Mouse (Mus musculus) limb, embryonic 13.5 days (tissue): ENCODE measurements around the gene Zfp986. TPM values are rescaled to one million over a fixed set of nuclear protein-coding genes. Genes with fewer than 3 reads are reported as not detected.
A peak's percentile ranks its signal among the peaks of the same experiment; 100 is the strongest.
"Not testable (repeated sequence)": the region's sequence is repeated elsewhere in the genome, so short reads cannot be mapped to it uniquely, and the experiment has no call there.

Source experiments
- ATAC-seq: fragments of 200-750 bp; cut with Nextera tagmentation; 2 replicates; pipeline ENCODE4 v1.8.0; 2017; ENCODE audit warnings: low read depth, moderate number of reproducible peaks, moderate TSS enrichment; ENCODE audit not compliant: low FRiP score
- H3K27ac ChIP-seq: fragments of 300-500 bp; sonication (generic); 2 replicates; pipeline ENCODE4 v1.5.1; 2015; ENCODE audit warnings: inconsistent platforms, mild to moderate bottlenecking, moderate library complexity
- H3K27me3 ChIP-seq: fragments of 300-500 bp; sonication (generic); 2 replicates; pipeline ENCODE4 v1.6.1; 2015; ENCODE audit warnings: mild to moderate bottlenecking, inconsistent platforms
- H3K36me3 ChIP-seq: fragments of 300-500 bp; sonication (generic); 2 replicates; pipeline ENCODE4 v1.6.1; 2015; ENCODE audit warnings: inconsistent platforms, mild to moderate bottlenecking, moderate library complexity
- H3K4me1 ChIP-seq: fragments of 300-500 bp; sonication (generic); 2 replicates; pipeline ENCODE4 v1.6.1; 2015; ENCODE audit warnings: inconsistent platforms
- H3K4me2 ChIP-seq: fragments of 300-500 bp; sonication (generic); replicated peaks from 2 replicates; pipeline ENCODE4 v1.6.1; 2015; ENCODE audit warnings: inconsistent platforms, mild to moderate bottlenecking, moderate library complexity
- H3K4me3 ChIP-seq: fragments of 300-500 bp; sonication (generic); 2 replicates; pipeline ENCODE4 v1.5.1; 2015; ENCODE audit warnings: moderate library complexity, mild to moderate bottlenecking, inconsistent platforms
- H3K9ac ChIP-seq: fragments of 300-500 bp; sonication (generic); 2 replicates; pipeline ENCODE4 v1.6.1; 2015; ENCODE audit warnings: mild to moderate bottlenecking, inconsistent platforms
- H3K9me3 ChIP-seq: fragments of 300-500 bp; sonication (generic); 2 replicates; pipeline ENCODE4 v1.6.1; 2016; ENCODE audit warnings: inconsistent platforms
- WGBS: fragments of 180-500 bp; shearing (Covaris S2); methylation state at CpG from one replicate; pipeline ENCODE4 v1.1.7; 2015; 5-methylcytosine and 5-hydroxymethylcytosine counted together
- polyA plus RNA-seq: library from polyadenylated mRNA; unstranded; fragments of >200 nt; fragmentation: Nextera tagmentation; extraction: Ambion mirVana; gene quantifications from 2 replicates; pipeline ENCODE4 v1.2.1, GENCODE M21; 2015

Zfp986 gene
- polyA plus RNA-seq = not detected in 2 replicates

DNA sequence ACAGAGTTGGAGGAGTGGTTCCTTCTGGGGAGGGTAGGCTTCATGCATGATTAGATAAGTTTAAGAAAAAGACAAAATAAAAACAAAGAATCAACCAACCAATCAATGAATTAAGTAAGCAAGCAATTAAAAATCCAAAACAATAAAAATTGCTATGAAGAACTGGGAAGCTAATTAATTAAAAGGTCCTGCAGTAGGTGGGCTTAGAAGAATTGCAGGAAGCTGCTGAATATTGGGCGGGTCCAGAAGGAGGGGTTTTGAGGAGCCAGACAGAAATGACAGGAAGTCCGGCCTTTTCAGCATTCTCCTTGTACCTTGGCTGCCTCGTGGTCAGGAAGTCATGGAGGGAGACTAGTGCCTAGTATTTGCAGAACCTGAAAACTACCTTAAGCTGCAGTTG, at the start of gene Zfp986:
Gene Zfp986, plus strand, starts transcription at position 301 of the 400 bp plus-strand sequence.
- H3K27me3 ChIP-seq, H3K9me3 ChIP-seq, H3K27ac ChIP-seq, H3K4me1 ChIP-seq, H3K36me3 ChIP-seq, H3K4me3 ChIP-seq, H3K9ac ChIP-seq, H3K4me2 ChIP-seq, ATAC-seq: not testable (repeated sequence)
- WGBS = 67% methylated on average over 3 of the region's 3 CpGs

- H3K9ac ChIP-seq, H3K4me1 ChIP-seq: not testable (repeated sequence)
- ATAC-seq = 0 out of 2 replicates have a peak, but pooled peaks have one; percentile 15
Measured at GRCm38 (mm10) chr4:145819946-145820345, 48.6 kb upstream of the Zfp986 start.

DNA sequence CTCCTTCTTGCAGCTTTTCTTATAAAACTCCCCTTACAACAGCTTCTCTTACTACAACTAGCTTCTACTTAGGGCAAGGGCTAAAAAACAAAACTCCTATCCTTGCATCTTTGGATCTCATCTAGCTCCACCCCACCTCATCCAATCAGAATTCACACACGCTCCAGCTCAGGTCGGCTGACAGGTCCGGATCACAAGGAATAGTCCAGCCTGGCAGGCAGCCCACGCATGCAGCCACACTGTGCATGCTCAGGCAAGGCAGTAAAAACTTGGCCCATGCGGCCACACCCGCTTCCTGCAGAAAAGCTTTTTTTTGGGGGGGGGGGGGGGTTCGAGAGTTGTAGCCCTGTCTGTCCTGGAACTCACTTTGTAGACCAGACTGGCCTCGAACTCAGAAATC, 43.0 kb upstream of the Zfp986 start:
- not testable (repeated sequence) for H3K9me3 ChIP-seq, H3K36me3 ChIP-seq, H3K27me3 ChIP-seq, H3K4me2 ChIP-seq, H3K4me1 ChIP-seq, H3K4me3 ChIP-seq, H3K27ac ChIP-seq, H3K9ac ChIP-seq
- WGBS = 82% methylated on average over 3 of the region's 8 CpGs
- ATAC-seq = peak; percentile 44; the same call in 1 of the 2 replicates

More at GRCm38 (mm10) chr4:145819946-145820345, 48.6 kb upstream of the Zfp986 start:
- H3K4me2 ChIP-seq, H3K9me3 ChIP-seq, H3K36me3 ChIP-seq, H3K4me3 ChIP-seq, H3K27me3 ChIP-seq, H3K27ac ChIP-seq: not testable (repeated sequence)
- WGBS = no CpG with 5 or more reads among the region's 2 CpGs

DNA sequence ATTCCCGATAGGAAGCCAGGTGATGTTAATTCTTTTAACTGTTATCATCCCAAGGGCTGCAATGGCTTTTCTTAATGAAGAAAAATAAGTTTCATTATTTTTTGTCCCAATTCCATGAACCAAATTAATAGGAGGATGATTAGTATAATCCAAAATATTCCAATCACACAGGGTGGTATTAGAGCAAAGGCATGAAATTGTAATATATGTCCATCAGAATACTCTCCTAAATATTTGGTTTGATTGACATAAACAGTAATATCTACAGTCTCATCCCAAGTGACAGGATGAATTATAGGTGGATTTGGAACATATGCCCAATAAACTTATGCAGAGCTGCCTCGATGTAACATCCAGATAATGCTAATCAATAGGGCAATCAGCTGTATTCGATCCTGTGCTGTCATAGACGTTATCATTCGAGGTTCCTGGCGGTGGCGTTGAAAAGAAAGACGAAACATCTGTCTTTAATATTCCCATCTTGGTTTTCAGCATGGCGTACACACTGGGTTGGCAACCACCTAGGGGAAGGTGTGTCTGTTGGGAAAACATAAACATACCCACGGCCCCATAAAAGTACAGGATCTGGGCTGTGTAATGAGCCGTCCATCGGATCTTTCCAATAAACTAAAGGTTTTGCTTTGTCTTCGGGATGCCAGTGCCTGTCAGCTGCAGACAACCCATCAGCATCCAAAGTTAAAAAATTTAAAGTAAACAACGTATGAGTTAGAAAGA, 37.1 kb upstream of the Zfp986 start:
- ATAC-seq = 0 out of 2 replicates have a peak, but pooled peaks have one; percentile 12

GRCm38 (mm10) chr4:145836300-145836862, 32.2 kb upstream of the Zfp986 start:
- H3K9me3 ChIP-seq = peaks cover 12% of the 10 kb centered on the region
- H3K4me3 ChIP-seq, H3K4me2 ChIP-seq, H3K4me1 ChIP-seq, H3K27me3 ChIP-seq, H3K27ac ChIP-seq, H3K9ac ChIP-seq, H3K36me3 ChIP-seq: not testable (repeated sequence)
- peak; percentile 35; the same call in 1 of the 2 replicates for ATAC-seq
- WGBS = 78% methylated on average over 11 of the region's 18 CpGs

More for the DNA sequence above, 37.1 kb upstream of the Zfp986 start:
- WGBS = 93% methylated on average over 1 of the region's 14 CpGs
- not testable (repeated sequence) for H3K9ac ChIP-seq, H3K36me3 ChIP-seq, H3K4me2 ChIP-seq, H3K27ac ChIP-seq, H3K4me3 ChIP-seq, H3K9me3 ChIP-seq, H3K4me1 ChIP-seq, H3K27me3 ChIP-seq

DNA sequence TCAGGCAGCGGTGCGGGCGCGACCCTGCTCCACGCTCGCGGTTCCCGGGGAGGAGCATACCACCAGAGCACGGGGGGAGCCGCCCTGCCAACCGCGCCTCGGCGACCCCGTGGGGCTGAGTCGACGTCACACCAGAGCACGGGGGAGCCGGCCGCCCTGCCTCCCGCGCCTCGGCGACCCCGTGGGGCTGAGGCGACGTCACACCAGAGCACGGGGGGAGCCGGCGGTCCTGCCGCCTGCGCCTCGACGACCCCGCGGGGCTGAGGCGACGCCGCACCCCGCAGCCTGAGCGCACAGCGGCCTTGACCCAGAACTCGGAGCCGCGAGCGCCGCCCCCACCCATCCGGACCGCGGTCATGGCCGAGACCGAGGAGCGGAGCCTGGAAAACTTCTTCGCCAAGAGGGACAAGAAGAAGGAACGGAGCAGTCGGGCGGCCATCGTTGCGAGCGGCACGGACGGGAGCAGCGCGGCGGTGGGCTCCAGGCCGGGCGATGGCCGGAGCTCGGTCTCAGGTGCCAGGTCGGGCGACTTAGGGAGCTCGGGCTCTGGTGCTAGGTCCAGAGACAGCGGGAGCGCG, 31.6 kb upstream of the Zfp986 start:
- not testable (repeated sequence) for H3K36me3 ChIP-seq, H3K27me3 ChIP-seq, H3K4me2 ChIP-seq, H3K27ac ChIP-seq, H3K4me3 ChIP-seq, H3K9ac ChIP-seq, H3K4me1 ChIP-seq
- H3K9me3 ChIP-seq = peaks cover 12% of the 10 kb centered on the region
- 62% methylated on average over 51 of the region's 75 CpGs for WGBS
- peak; percentile 76 for ATAC-seq

DNA sequence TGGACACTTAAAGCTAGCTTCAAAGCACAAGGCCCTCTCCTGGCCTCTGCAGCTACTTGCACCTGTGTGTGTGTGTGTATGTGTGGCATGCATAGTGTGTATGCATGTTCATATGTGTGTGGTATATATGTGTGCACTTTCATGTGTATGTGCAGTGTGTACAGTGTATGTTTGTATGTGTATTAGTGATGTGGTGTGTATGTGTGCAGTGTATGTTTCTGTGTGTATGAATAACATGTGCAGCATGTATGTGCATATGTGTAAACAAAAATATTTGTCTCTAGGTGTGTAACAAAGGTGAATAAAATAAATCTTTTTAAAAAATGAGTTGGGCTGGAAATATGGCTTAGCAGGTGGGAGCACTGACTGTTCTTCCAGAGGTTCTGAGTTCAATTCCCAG, 21.8 kb upstream of the Zfp986 start:
- H3K4me3 ChIP-seq, H3K27ac ChIP-seq, H3K9ac ChIP-seq, H3K27me3 ChIP-seq, H3K4me2 ChIP-seq, H3K36me3 ChIP-seq, H3K4me1 ChIP-seq: not testable (repeated sequence)
- peaks cover 20% of the 10 kb centered on the region for H3K9me3 ChIP-seq
- peak; percentile 41; the same call in 1 of the 2 replicates for ATAC-seq

DNA sequence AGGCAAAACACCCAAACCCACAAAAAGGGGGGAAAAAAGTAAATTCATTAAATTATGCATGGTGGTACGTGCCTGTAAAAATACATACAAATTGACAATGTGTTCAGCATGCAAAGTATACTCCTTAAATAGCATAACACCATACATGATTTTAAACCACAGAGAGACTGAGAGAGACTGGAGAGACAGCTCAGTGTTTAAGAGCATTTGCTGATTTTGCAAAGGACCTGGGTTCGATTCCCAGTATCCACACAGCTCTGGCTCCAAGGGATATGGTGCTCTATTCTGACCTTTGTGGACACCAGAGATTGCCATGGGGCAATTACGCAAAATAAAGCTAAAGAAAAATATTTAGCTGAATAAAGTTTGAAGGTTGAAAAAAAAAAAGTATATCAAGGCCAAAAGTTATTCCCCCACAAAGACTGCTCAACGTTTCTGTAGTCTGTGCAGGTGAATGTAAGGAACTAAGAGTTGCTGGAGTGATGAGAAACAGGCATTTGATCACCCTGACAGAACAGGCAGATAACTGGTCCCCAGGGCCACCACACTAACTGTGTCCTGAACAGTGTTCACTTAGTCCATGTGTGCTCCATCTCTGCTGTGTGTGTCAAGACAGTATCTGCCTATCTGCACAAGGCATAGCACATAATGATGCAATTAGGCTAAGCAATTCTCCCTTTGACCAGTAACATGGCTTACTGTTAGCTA, 20.3 kb upstream of the Zfp986 start:
- H3K9me3 ChIP-seq = peaks cover 20% of the 10 kb centered on the region
- not testable (repeated sequence) for H3K27ac ChIP-seq, H3K36me3 ChIP-seq, H3K27me3 ChIP-seq, H3K4me1 ChIP-seq, H3K4me2 ChIP-seq, H3K9ac ChIP-seq, H3K4me3 ChIP-seq
- WGBS = 69% methylated on average over 4 of the region's 4 CpGs
- peak; percentile 9; the same call in 1 of the 2 replicates for ATAC-seq

- not testable (repeated sequence) for H3K4me3 ChIP-seq, H3K4me1 ChIP-seq, H3K9ac ChIP-seq, H3K36me3 ChIP-seq, H3K4me2 ChIP-seq, H3K27me3 ChIP-seq, H3K27ac ChIP-seq
- H3K9me3 ChIP-seq = peaks cover 20% of the 10 kb centered on the region
- WGBS = 79% methylated on average over 3 of the region's 3 CpGs
- ATAC-seq = peak; percentile 32; the same call in 1 of the 2 replicates
Measured at GRCm38 (mm10) chr4:145848891-145849214, 19.7 kb upstream of the Zfp986 start.

DNA sequence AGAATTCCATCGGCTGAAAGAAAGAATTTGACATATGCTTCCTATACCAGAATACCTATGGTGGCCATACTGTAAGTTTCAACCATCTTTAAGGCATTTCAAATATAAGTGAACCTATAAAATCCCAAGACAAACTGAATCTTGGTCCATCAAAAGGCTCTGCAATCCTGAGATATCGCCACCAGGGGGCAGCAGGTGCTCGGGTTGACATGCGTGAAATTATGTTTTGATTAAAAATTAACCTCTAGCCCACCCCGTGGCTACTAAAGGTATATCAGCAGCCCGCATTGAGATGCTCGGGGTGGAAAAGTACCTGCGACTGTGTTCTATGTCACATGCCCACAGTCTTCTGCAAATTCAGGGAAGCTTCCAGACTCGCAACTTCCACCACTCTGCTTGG, 17.2 kb upstream of the Zfp986 start:
- not testable (repeated sequence) for H3K27me3 ChIP-seq, H3K27ac ChIP-seq, H3K36me3 ChIP-seq, H3K4me3 ChIP-seq, H3K4me1 ChIP-seq, H3K9ac ChIP-seq, ATAC-seq, H3K4me2 ChIP-seq
- 66% methylated on average over 8 of the region's 9 CpGs for WGBS
- peaks cover 20% of the 10 kb centered on the region for H3K9me3 ChIP-seq

- H3K36me3 ChIP-seq, ATAC-seq, H3K4me2 ChIP-seq, H3K9ac ChIP-seq, H3K9me3 ChIP-seq, H3K4me3 ChIP-seq, H3K27me3 ChIP-seq, H3K27ac ChIP-seq, H3K4me1 ChIP-seq: not testable (repeated sequence)
- 91% methylated on average over 6 of the region's 8 CpGs for WGBS
Measured at GRCm38 (mm10) chr4:145863872-145864271, 4.7 kb upstream of the Zfp986 start.
